Mouse (Mus musculus): Measurements from ENCODE around the gene Rbak.

GRCm38 (mm10) chr5:143150044-143150443, 30.5 kb downstream of the Rbak start:
- TF ChIP-seq HCFC1 (IDR thresholded peaks at IDR 0.05; ENCODE audit: borderline replicate concordance, insufficient read depth, low read length) (no peak), ZNF384 (IDR thresholded peaks at IDR 0.05; ENCODE audit: low read depth, low read length) (no peak)

Measured in ES-E14 (cell line).